Mouse (Mus musculus) stomach, embryonic 16.5 days (tissue): Measurements from ENCODE around the gene Tcf25. TPM values are rescaled to one million over a fixed set of nuclear protein-coding genes. Genes with fewer than 3 reads are reported as not detected.
A peak's percentile ranks its signal among the peaks of the same experiment; 100 is the strongest.
"Not testable (repeated sequence)": the region's sequence is repeated elsewhere in the genome, so short reads cannot be mapped to it uniquely, and the experiment has no call there.

ENCODE experiments used
- ATAC-seq: fragments of 200-750 bp; cut with Nextera tagmentation; 2 replicates; pipeline ENCODE4 v1.8.0; 2017; ENCODE audit warnings: moderate number of reproducible peaks, moderate TSS enrichment; ENCODE audit not compliant: insufficient read depth, low FRiP score
- H3K27ac ChIP-seq: fragments of 300-500 bp; sonication (generic); 2 replicates; pipeline ENCODE4 v1.5.1; 2014; ENCODE audit warnings: low read length
- H3K27me3 ChIP-seq: fragments of 300-500 bp; sonication (generic); 2 replicates; pipeline ENCODE4 v1.6.1; 2014; ENCODE audit warnings: low read length, control low read depth, mixed read lengths; ENCODE audit not compliant: control insufficient read depth, insufficient read depth
- H3K36me3 ChIP-seq: fragments of 300-500 bp; sonication (generic); 2 replicates; pipeline ENCODE4 v1.6.1; 2014; ENCODE audit warnings: low read length; ENCODE audit not compliant: control insufficient read depth, insufficient read depth
- H3K4me1 ChIP-seq: fragments of 300-500 bp; sonication (generic); 2 replicates; pipeline ENCODE4 v1.6.1; 2014; ENCODE audit warnings: low read length, control low read depth, mixed read lengths; ENCODE audit not compliant: control insufficient read depth, insufficient read depth
- H3K4me2 ChIP-seq: fragments of 300-500 bp; sonication (generic); 2 replicates; pipeline ENCODE4 v1.6.1; 2014; ENCODE audit warnings: low read depth, low read length, mixed read lengths
- H3K4me3 ChIP-seq: fragments of 300-500 bp; sonication (generic); replicated peaks from 2 replicates; pipeline ENCODE4 v1.5.1; 2014; ENCODE audit warnings: mild to moderate bottlenecking, low read length
- H3K9ac ChIP-seq: fragments of 300-500 bp; sonication (generic); 2 replicates; pipeline ENCODE4 v1.6.1; 2014; ENCODE audit warnings: low read length
- H3K9me3 ChIP-seq: fragments of 300-500 bp; sonication (generic); replicated peaks from 2 replicates; pipeline ENCODE4 v1.6.1; 2016; ENCODE audit warnings: low read length, control low read depth; ENCODE audit not compliant: control insufficient read depth
- whole genome bisulfite sequencing: fragments of 180-500 bp; shearing (Covaris S2); extraction: QIAGEN DNeasy Blood & Tissue Kit; methylation state at CpG from one replicate; pipeline ENCODE4 v1.1.7; 2014; 5-methylcytosine and 5-hydroxymethylcytosine counted together
- polyA plus RNA-seq: library from polyadenylated mRNA; unstranded; fragments of >200 nt; fragmentation: Nextera tagmentation; extraction: Ambion mirVana; gene quantifications from 2 replicates; pipeline ENCODE4 v1.2.1, GENCODE M21; 2015

Gene Tcf25
- polyA plus RNA-seq, 1 experiment from 2014 or later = 177 TPM

DNA sequence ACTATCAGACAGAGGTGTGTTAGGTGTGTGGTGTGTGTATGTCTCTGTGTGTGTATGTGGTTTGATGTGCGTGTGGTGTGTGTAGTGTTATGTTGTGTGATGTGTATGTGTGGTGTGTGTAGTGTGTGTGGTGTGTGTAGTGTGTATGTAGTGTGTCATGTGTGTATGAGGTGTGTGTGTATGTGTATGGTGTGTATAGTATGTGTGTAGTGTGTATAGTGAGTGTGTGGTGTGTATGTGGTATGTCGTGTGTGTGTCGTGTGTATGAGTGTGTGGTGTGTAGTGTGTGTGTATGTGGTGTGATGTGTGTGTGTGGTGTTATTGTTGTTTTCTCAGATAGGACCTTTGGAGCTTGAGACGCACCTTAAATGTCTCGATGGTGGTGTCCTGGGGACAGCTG, 68.8 kb downstream of the Tcf25 start:
- Histone ChIP-seq H3K4me3 (peak overlapping the region; percentile 75), H3K9me3 (no peaks in the 10 kb centered on the region), H3K9ac (peak overlapping the region; percentile 92), H3K27me3 (no peaks in the 10 kb centered on the region), H3K27ac (no peak overlapping the region), H3K4me2 (no peak overlapping the region; the same call in 1 of the 2 replicates), H3K36me3 (no peaks in the 10 kb centered on the region), H3K4me1 (0 out of 2 replicates have a peak, but pooled peaks cover 5% of the 10 kb centered on the region)
- peak; percentile 23; the same call in 1 of the 2 replicates for ATAC-seq
- WGBS = 83% methylated on average over 5 of the region's 5 CpGs

DNA sequence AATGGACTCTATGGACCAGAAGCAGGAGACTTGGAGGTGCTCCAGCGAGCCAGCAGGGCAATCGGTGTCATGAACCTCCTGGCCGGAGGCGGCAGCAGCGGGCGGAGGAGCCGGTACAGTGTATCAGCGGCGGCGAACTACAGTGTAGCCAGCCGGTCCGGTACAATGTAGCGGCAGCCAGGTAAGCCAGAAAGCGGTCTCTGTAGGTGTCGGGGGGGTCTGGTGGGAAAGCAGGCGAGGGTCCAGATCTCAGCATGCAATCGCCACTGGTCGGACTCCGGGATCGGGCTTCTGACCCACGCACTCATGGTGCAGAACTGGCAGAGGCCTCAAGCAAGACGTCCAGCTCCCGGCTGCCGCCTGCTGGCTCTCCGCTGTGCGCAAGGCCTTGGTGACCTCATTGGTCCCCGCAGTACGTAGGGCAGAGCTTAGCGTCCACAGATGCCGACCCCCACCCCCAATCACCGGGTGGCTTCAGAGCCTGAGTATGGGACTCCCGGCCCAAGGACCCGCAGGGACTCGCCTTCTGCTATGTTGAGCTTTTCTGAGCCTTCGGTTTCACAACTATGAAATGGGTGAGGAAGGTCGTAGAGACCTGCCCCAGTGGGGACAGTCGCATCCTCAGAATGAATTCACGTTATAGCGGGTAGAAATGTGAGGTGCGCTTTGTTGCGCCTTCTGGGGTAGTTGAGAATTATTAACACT, 69.5 kb downstream of the Tcf25 start:
- WGBS = 1% methylated on average over 41 of the region's 41 CpGs
- Histone ChIP-seq H3K36me3 (no peaks in the 10 kb centered on the region), H3K4me2 (peak overlapping the region; percentile 64), H3K9me3 (no peaks in the 10 kb centered on the region), H3K4me1 (0 out of 2 replicates have a peak, but pooled peaks cover 5% of the 10 kb centered on the region), H3K27me3 (no peaks in the 10 kb centered on the region), H3K9ac (peak overlapping the region; percentile 92), H3K27ac (peak overlapping the region; percentile 62), H3K4me3 (peak overlapping the region; percentile 75)
- peak; percentile 93 for ATAC-seq

DNA sequence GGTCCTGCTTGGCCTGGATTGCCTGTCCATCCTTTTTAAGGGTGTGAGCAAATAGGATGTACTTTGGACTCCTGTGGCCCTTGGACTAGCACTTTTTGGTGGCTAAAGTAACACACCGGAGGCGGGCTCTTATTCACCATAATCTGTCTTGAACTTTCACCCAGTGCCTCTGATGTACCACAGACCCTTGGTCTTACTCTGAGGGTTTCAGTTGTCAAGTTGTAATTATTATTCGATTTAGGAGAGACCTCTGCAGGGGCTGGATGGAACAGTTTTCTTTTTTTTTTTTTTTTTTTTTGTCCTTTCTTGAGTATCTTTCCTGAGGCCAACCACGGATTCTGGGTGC, 70.0 kb downstream of the Tcf25 start:
- Histone ChIP-seq H3K9me3 (no peaks in the 10 kb centered on the region), H3K4me1 (0 out of 2 replicates have a peak, but pooled peaks cover 5% of the 10 kb centered on the region), H3K27ac (peak overlapping the region; percentile 17; the same call in 1 of the 2 replicates), H3K27me3 (no peaks in the 10 kb centered on the region), H3K9ac (peak overlapping the region; percentile 92), H3K36me3 (no peaks in the 10 kb centered on the region), H3K4me2 (peak overlapping the region; percentile 64), H3K4me3 (peak overlapping the region; percentile 75)
- ATAC-seq = no peak; the same call in 1 of the 2 replicates
- WGBS = 15% methylated on average over 4 of the region's 4 CpGs

DNA sequence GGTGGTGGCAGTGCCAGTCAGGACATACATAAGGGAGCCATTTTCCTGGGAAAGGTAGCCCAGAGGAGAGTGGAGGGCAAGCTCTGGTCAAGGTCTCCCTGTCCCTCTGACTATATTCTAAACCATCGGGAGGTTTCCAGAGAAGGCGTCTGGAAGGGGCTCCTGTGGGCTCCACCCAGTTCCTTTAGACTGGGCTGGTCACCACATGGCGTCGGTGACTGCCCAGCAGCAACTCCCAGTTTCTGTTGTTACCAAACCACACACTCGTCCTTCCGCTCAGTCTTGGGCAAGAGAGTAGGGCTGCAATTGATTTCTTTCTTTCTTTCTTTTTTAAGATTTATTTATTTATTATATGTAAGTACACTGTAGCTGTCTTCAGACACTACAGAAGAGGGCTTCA, 70.6 kb downstream of the Tcf25 start:
- H3K36me3 ChIP-seq = 0 out of 2 replicates have a peak, but pooled peaks cover 1% of the 10 kb centered on the region
- no peaks in the 10 kb centered on the region for H3K9me3 ChIP-seq
- H3K4me2 ChIP-seq = no peak overlapping the region
- 73% methylated on average over 6 of the region's 6 CpGs for WGBS
- H3K9ac ChIP-seq = no peak overlapping the region
- no peaks in the 10 kb centered on the region for H3K27me3 ChIP-seq
- no peak overlapping the region for H3K27ac ChIP-seq
- 0 out of 2 replicates have a peak, but pooled peaks cover 5% of the 10 kb centered on the region for H3K4me1 ChIP-seq
- no peak overlapping the region for H3K4me3 ChIP-seq
- no peak for ATAC-seq

DNA sequence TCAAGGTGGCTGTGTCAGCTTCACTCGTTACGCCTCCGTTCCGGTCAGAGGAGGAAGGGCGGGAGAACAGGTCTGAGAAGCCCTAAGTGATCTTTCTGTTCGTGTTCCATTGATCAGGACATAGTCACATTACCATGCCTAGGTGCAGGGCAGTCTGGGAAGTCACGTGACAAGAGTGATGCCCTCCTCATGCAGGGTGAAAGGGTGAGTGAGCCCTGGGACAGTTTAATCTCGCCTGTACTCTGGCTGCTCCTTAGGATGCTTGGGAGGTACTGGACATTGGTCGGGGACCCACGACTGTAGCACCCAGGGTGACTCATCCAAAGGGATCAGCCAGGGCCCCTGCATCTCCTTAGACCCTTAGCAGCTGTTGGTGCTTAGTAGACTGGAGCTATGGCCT, 72.4 kb downstream of the Tcf25 start:
- H3K4me3 ChIP-seq = no peak overlapping the region
- H3K36me3 ChIP-seq = 0 out of 2 replicates have a peak, but pooled peaks cover 4% of the 10 kb centered on the region
- no peak overlapping the region for H3K4me2 ChIP-seq
- 87% methylated on average over 10 of the region's 10 CpGs for WGBS
- no peak overlapping the region for H3K27ac ChIP-seq
- no peak for ATAC-seq
- H3K9me3 ChIP-seq = no peaks in the 10 kb centered on the region
- 0 out of 2 replicates have a peak, but pooled peaks cover 5% of the 10 kb centered on the region for H3K4me1 ChIP-seq
- H3K9ac ChIP-seq = no peak overlapping the region
- H3K27me3 ChIP-seq = no peaks in the 10 kb centered on the region

DNA sequence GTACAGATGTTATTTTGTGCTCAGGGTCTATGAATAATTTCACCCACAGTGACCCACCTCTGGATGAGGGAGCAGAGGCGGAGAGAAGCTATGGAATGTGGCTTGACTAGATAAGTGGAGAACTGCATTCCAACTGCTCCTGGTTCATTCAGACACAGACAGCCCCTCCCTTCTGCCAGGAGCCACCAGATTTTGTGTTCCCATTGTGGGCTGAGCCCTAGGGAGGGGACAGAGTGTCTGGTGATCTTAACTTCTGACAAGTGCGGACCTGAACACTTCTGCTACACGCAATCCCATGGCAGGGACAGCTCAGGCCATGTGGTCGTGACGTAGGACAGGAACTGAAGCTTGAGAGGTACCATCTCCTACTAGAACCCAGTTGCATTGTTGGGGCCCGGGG, 73.2 kb downstream of the Tcf25 start:
- ATAC-seq = no peak
- H3K4me3 ChIP-seq = no peak overlapping the region
- 0 out of 2 replicates have a peak, but pooled peaks cover 5% of the 10 kb centered on the region for H3K4me1 ChIP-seq
- H3K9ac ChIP-seq = no peak overlapping the region
- no peaks in the 10 kb centered on the region for H3K27me3 ChIP-seq
- H3K27ac ChIP-seq = no peak overlapping the region
- H3K36me3 ChIP-seq = 0 out of 2 replicates have a peak, but pooled peaks cover 4% of the 10 kb centered on the region
- no peaks in the 10 kb centered on the region for H3K9me3 ChIP-seq
- no peak overlapping the region for H3K4me2 ChIP-seq
- WGBS = 73% methylated on average over 6 of the region's 6 CpGs

DNA sequence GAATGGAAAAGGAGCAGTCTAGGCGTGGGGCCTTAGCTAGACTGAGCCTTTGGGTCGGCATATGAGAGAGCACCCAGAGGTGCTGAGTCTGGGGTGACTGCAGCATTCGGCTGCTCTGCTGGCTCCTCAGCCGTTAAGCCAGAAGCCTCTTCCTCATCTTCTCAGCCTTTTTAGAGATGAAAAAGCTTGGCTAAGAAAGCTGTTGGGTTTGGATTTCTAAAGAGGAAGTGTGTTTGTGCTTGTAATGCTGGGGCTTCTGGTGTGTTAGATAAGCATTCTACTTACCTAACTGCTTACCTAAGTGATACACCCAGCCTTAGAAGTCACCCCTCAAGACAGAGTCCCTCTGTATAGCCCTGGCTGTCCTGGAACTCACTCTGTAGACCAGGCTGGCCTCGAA, 77.2 kb downstream of the Tcf25 start:
- H3K4me2 ChIP-seq = no peak overlapping the region
- no peaks in the 10 kb centered on the region for H3K4me1 ChIP-seq
- H3K27ac ChIP-seq = no peak overlapping the region
- 80% methylated on average over 5 of the region's 5 CpGs for WGBS
- no peak for ATAC-seq
- H3K27me3 ChIP-seq = no peaks in the 10 kb centered on the region
- no peak overlapping the region for H3K4me3 ChIP-seq
- H3K36me3 ChIP-seq = peaks cover 8% of the 10 kb centered on the region; the same call in 1 of the 2 replicates
- H3K9me3 ChIP-seq = no peaks in the 10 kb centered on the region
- no peak overlapping the region for H3K9ac ChIP-seq

DNA sequence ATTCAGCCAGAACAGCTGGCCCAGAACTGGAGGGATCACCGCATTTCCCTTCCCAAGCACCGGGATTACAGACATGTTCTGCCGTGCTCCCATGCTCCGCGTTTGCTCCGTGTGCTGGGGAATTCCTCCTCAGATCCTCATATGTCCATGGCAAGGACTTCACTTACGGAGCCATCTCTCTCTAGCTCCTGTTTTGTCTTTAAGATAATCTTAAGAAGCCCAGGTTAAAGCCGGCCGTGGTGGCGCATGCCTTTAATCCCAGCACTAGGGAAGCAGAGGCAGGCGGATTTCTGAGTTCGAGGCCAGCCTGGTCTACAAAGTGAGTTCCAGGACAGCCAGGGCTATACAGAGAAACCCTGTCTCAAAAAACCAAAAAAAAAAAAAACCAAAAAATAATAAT, 78.2 kb downstream of the Tcf25 start:
- H3K9me3 ChIP-seq, H3K4me2 ChIP-seq, H3K27ac ChIP-seq, H3K4me1 ChIP-seq, H3K9ac ChIP-seq, ATAC-seq, H3K4me3 ChIP-seq, H3K36me3 ChIP-seq, H3K27me3 ChIP-seq: not testable (repeated sequence)
- 97% methylated on average over 12 of the region's 12 CpGs for WGBS

DNA sequence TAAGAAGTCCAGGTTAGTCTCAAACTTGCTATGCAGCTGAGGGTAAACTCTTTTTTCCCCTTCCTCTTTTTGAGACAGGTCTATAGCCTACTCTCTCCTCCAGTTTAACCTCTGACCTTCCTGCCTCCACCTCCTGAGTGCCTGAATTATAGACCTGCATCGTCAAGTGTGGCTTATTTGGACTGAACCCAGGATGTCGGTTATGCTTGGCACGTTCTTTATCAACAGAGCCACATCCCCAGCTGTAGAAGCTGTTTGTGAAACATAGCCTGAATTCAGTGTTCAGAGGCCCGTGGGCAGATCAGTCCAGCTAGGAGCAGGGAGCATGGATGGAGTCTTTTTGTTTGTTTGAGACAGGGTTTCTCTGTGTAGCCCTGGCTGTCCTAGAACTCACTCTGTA, 78.6 kb downstream of the Tcf25 start:
- H3K27ac ChIP-seq = no peak overlapping the region
- H3K4me1 ChIP-seq = no peaks in the 10 kb centered on the region
- H3K4me2 ChIP-seq = no peak overlapping the region
- H3K27me3 ChIP-seq = no peaks in the 10 kb centered on the region
- H3K36me3 ChIP-seq = peaks cover 8% of the 10 kb centered on the region; the same call in 1 of the 2 replicates
- no peak overlapping the region for H3K9ac ChIP-seq
- H3K9me3 ChIP-seq = no peaks in the 10 kb centered on the region
- 76% methylated on average over 4 of the region's 4 CpGs for WGBS
- no peak overlapping the region for H3K4me3 ChIP-seq
- ATAC-seq = no peak
